Mouse (Mus musculus) cortical plate, adult 2 months (tissue): ENCODE results near the gene Prss50. TPM values are rescaled to one million over a fixed set of nuclear protein-coding genes. Genes with fewer than 3 reads are reported as not detected.

Experiments
- H3K27ac ChIP-seq: fragments of 200-500 bp; 2 replicates; pipeline ENCODE4 v1.5.1; 2012; ENCODE audit warnings: low read length, control low read depth, inconsistent platforms; ENCODE audit not compliant: insufficient read depth
- H3K4me1 ChIP-seq: fragments of 200-500 bp; 2 replicates; pipeline ENCODE4 v1.6.1; 2011; ENCODE audit warnings: low read length; ENCODE audit not compliant: control insufficient read depth, insufficient read depth
- H3K4me3 ChIP-seq: fragments of 200-500 bp; 2 replicates; pipeline ENCODE4 v1.5.1; 2011; ENCODE audit warnings: mild to moderate bottlenecking, low read length, control low read depth; ENCODE audit not compliant: insufficient read depth
- CTCF ChIP-seq: fragments of 200-500 bp; IDR thresholded peaks from 2 replicates; pipeline ENCODE4 v1.5.1; 2011; ENCODE audit warnings: mild to moderate bottlenecking, control low read depth, low read length; ENCODE audit not compliant: insufficient read depth; ENCODE audit errors: extremely low read depth
- POLR2A ChIP-seq: fragments of 200-500 bp; IDR thresholded peaks from 2 replicates; pipeline ENCODE4 v1.6.1; 2011; ENCODE audit warnings: mild to moderate bottlenecking, low read length, control low read depth; ENCODE audit not compliant: insufficient read depth; ENCODE audit errors: extremely low read depth
- polyA plus RNA-seq: library from polyadenylated mRNA; depleted of rRNA; stranded (reverse); fragments of >200 nt; gene quantifications from 2 replicates; pipeline ENCODE4 v1.2.3, GENCODE M21; 2012; rRNA removed

The Prss50 gene
- polyA plus RNA-seq, 1 experiment: 1.1 TPM

DNA sequence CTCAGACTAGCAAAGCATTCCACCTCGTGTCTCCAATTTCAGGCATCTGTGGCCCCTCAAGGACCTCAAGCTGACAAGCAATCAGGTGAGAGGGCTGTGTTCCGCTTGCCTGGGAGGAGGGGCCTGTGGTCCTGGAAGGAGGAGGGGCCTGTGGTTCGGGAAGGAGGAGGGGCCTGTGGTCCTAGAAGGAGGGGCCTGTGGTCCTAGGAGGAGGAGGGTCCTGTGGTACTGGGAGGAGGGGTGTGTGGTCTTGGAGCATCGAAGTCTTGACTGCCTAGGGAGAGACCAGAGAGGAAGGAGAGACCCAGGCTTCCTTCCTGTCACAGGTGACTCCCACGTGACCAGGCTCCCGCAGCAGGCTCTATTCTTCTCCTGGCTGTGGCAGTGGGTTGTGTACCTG is 38.8 kb downstream of the Prss50 start:
- Histone ChIP-seq H3K4me3 (no peak overlapping the region), H3K4me1 (no peaks in the 10 kb centered on the region), H3K27ac (no peak overlapping the region)
- no peak for TF ChIP-seq CTCF
- no peak for TF ChIP-seq POLR2A

DNA sequence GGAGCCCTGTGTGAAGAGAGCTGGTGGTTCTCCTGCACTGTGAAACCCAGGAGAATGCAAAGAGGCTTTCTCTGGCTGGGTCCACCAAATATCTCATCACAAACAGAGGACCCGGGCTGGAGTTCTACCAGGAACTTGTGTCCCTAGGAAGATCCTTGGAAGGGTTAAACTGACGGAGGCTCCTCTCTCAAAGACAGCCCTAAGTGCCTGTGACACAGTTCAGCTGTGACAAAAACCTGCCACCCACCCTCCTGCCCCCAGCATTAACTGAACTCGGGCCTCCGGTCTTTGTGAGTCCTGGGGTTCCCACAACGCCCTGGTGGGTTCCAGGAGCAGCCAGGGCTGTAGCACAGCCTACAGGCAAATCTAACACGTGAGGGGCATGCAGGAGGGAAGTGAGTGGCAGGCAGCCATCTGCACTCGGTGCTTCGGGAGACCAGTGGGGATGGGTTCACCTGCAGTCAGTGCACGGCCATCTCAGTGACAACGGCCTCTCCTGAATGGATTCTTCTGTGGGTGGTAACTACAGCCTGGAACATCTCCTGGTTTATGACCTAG is 41.8 kb downstream of the Prss50 start:
- Histone ChIP-seq H3K27ac (no peak overlapping the region), H3K4me3 (no peak overlapping the region), H3K4me1 (no peaks in the 10 kb centered on the region)
- TF ChIP-seq POLR2A (no peak), CTCF (no peak)

DNA sequence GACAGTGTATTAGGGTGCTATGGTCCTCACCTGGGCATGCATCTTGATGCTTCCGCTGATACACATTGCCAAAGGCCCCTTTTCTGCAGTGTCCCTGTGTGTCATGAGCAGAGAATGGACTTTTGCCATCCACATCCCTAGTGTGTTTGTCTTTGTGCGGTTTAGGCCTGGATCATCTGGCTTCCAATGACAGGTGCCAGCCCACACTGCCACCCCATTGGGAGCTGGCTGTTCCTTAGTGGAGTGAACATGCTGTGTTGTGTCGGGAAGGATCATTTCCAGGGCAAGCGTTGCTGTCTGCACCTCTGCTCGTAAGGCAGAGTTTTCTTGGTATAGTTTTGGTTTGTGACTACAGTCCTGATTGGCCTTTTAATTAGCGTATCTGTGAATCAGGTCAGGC is 43.4 kb downstream of the Prss50 start:
- H3K27ac ChIP-seq: no peak overlapping the region
- TF ChIP-seq CTCF (no peak), POLR2A (no peak)
- H3K4me3 ChIP-seq: no peak overlapping the region
- no peaks in the 10 kb centered on the region for H3K4me1 ChIP-seq

DNA sequence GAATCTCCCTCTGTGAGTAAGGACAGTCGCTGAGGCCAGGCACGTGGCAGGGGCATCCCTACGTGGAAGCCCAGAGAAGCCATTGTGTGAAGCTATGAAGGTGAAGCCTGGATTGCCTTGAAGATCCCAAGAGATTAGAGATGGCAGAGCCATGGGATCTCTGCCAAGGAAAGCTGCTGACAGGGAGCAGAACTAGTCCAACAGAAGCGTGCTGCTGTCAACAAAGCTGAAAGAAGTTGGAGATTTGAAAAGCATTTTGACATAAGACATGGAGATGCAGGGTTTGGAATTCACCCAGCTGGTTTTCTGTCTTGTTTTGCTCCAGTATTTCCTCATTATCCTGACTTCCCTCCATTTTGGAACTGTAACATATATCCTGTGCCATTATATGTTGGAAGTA is 44.5 kb downstream of the Prss50 start:
- Histone ChIP-seq H3K27ac (no peak overlapping the region), H3K4me1 (no peaks in the 10 kb centered on the region), H3K4me3 (no peak overlapping the region)
- no peak for TF ChIP-seq POLR2A
- TF ChIP-seq CTCF: no peak

DNA sequence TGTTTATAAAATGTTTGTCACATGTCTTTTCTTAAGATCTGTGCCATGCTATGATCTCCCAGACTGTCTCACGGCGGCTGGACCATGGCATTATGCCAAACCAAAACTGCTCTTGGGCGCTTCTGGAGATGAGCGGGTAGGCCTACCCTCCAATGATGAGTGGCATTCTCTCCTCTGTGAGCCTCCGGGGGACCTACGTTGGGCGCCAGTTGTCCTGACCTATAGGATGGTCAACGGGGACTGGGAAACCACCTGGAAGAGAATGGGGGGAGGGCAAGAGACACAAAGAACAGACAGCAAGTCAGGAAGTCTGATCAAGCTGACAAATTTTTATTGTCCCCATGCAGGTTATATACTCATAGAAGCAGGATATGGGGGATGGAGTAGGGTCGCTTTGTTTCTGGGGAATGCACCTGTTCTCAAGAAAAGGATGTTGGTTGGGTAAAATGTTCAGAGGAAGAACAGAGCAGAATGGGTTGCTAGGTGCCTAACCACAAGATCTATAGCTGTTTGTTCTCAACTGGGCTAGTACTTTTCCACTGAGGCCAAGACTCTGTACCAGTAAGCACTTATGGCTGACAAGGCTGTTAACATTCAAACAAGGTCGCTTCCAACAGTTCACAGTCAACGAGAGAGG is 49.6 kb downstream of the Prss50 start:
- TF ChIP-seq CTCF: no peak

DNA sequence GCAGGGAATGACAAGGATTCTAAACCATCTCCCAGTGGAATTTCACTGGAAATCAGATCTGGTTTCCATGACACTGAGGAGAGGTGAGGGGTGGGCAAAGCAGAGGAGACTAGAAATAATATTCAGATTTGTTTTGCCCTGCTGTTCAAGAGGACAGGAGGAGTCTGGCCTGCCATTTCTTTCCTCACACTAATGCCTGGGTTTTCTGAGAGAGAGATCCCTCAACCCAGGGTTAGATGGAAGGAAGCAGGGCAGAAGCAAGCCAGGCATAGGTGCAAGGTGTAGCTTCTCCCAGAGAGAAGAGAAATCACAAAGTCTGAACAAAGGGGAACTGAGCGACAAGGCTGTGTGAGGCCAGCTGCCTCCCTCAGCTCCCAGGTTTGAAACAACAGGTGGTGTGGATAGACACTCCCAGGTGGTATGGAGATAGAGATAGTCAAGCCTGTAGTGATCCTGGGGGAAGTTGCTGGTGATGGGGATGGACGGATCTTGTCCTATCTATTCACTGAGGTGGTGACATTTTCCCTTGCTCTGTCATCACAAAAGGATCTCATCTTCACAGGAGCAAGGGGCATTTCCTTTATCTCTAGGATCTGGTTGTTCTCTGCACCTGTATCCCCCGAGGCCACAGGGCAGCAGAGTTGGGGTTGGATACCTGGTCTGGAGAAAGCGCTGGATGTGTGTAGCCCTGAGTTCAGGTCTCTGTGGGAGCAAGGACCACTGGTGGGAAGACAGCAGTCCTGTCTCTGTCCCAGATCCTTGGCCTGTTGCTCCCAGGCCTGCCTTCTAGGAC is 50.3 kb downstream of the Prss50 start:
- H3K4me3 ChIP-seq: no peak overlapping the region
- TF ChIP-seq CTCF (no peak), POLR2A (no peak)
- H3K4me1 ChIP-seq: no peaks in the 10 kb centered on the region
- no peak overlapping the region for H3K27ac ChIP-seq

More for the DNA sequence above, 49.6 kb downstream of the Prss50 start:
- no peak overlapping the region for H3K27ac ChIP-seq
- H3K4me3 ChIP-seq: no peak overlapping the region
- no peaks in the 10 kb centered on the region for H3K4me1 ChIP-seq

DNA sequence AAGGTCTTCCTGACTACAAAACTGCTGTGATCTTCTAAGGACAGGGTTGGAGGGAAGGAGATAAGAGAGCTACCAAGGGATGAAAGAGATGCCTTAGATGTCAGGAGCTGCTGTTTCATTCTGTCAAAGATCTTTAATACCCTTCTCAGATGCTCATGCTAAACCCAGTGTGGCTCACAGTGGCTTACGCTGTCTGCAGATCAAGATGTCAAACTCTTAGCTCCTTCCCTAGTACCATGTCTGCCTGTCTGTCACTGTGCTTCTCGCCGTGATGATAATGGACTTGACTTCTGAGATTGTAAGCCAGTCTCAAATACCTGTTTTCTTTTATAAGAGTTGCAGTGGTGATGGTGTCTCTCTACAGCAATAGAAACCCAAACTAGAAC is 50.9 kb downstream of the Prss50 start:
- Histone ChIP-seq H3K27ac (no peak overlapping the region), H3K4me3 (no peak overlapping the region), H3K4me1 (no peaks in the 10 kb centered on the region)
- TF ChIP-seq CTCF: no peak

DNA sequence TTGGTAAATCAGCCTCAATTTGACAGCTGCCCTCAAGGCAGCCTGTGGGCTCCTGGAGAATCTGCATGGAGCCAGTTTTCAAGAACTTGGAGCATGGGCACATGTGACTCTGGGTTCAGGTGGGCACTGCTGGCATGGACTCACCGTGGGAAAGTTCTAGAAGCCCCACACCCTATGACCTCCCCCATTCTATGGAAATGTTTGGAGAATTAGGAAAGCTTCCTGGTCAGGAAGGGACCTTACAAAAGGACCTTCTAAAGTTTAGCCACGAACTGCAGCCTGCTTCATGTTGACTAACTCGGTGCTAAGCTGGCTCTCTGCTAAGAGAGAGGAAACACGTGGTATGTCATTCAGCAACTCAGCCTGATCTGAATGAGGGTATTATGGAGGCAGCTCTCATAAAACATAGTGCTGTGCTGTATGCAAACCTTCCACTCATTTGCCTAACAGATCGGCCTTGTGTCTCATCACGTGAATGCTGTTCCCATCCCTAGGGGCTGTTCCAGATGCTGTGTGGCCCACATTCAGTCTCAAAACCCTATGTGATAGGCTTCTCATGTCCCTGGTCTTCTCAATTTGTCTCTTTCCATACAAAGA is 51.7 kb downstream of the Prss50 start:
- Histone ChIP-seq H3K4me3 (no peak overlapping the region), H3K4me1 (no peaks in the 10 kb centered on the region), H3K27ac (no peak overlapping the region)
- TF ChIP-seq CTCF (no peak), POLR2A (no peak)

Other genes with a start within 250 kb of the Prss50 start
- 2.5 and 3.7 TPM in 2 replicates for gene Nradd, start 233.5 kb upstream of the Prss50 start, polyA plus RNA-seq
- 10.0 and 10.7 TPM in 2 replicates for gene Nbeal2, start 203.8 kb upstream of the Prss50 start, polyA plus RNA-seq
- gene Ccdc12, start 201.5 kb upstream of the Prss50 start, polyA plus RNA-seq: 100 and 103 TPM in 2 replicates
- 0.13 and 0.30 TPM in 2 replicates for gene Myl3, start 116.1 kb upstream of the Prss50 start, polyA plus RNA-seq
- gene Pth1r, start 110.8 kb upstream of the Prss50 start, polyA plus RNA-seq: 8.2 and 9.0 TPM in 2 replicates
- gene Prss42, start 59.8 kb upstream of the Prss50 start, polyA plus RNA-seq: not detected in 2 replicates
- not detected in 2 replicates for gene Prss44, start 44.0 kb upstream of the Prss50 start, polyA plus RNA-seq
- 0.08 and 0.21 TPM in 2 replicates for gene Prss43, start 31.3 kb upstream of the Prss50 start, polyA plus RNA-seq
- gene Prss45, start 23.4 kb upstream of the Prss50 start, polyA plus RNA-seq: 0.44 and 0.50 TPM in 2 replicates
- not detected in 2 replicates for gene Prss46, start 13.5 kb upstream of the Prss50 start, polyA plus RNA-seq
- gene Als2cl, start 21.9 kb downstream of the Prss50 start, polyA plus RNA-seq: 8.4 and 9.1 TPM in 2 replicates
- 1.6 and 2.7 TPM in 2 replicates for gene Tmie, start 22.1 kb downstream of the Prss50 start, polyA plus RNA-seq
- gene Fam240a, start 58.9 kb downstream of the Prss50 start, polyA plus RNA-seq: not detected in 2 replicates
- 1.1 and 1.3 TPM in 2 replicates for gene Tdgf1, start 88.2 kb downstream of the Prss50 start, polyA plus RNA-seq
- gene Lrrc2, start 93.6 kb downstream of the Prss50 start, polyA plus RNA-seq: 0.83 and 1.3 TPM in 2 replicates
- gene Rtp3, start 132.6 kb downstream of the Prss50 start, polyA plus RNA-seq: 0.45 and 0.69 TPM in 2 replicates
- gene Ltf, start 161.3 kb downstream of the Prss50 start, polyA plus RNA-seq: 0.40 TPM in 1 of 2 replicates, not detected in the other
- 1.9 and 2.1 TPM in 2 replicates for gene Ccrl2, start 199.6 kb downstream of the Prss50 start, polyA plus RNA-seq